Mouse (Mus musculus) midbrain, embryonic 15.5 days (tissue): ENCODE measurements around the gene Cdk18. TPM values are rescaled to one million over a fixed set of nuclear protein-coding genes. Genes with fewer than 3 reads are reported as not detected.

Source experiments
- ATAC-seq: fragments of 200-750 bp; cut with Nextera tagmentation; replicated peaks from 2 replicates; pipeline ENCODE4 v1.8.0; 2017; ENCODE audit warnings: moderate TSS enrichment
- H3K27ac ChIP-seq: fragments of 300-500 bp; sonication (generic); 2 replicates; pipeline ENCODE4 v1.5.1; 2015; ENCODE audit warnings: mild to moderate bottlenecking, inconsistent platforms
- H3K27me3 ChIP-seq: fragments of 300-500 bp; sonication (generic); replicated peaks from 2 replicates; pipeline ENCODE4 v1.6.1; 2015; ENCODE audit warnings: inconsistent platforms
- H3K36me3 ChIP-seq: fragments of 300-500 bp; sonication (generic); replicated peaks from 2 replicates; pipeline ENCODE4 v1.6.1; 2015; ENCODE audit warnings: inconsistent platforms
- H3K4me1 ChIP-seq: fragments of 300-500 bp; sonication (generic); 2 replicates; pipeline ENCODE4 v1.6.1; 2015; ENCODE audit warnings: inconsistent platforms
- H3K4me2 ChIP-seq: fragments of 300-500 bp; sonication (generic); 2 replicates; pipeline ENCODE4 v1.6.1; 2015; ENCODE audit warnings: inconsistent platforms, mild to moderate bottlenecking, moderate library complexity
- H3K4me3 ChIP-seq: fragments of 300-500 bp; sonication (generic); 2 replicates; pipeline ENCODE4 v1.5.1; 2015; ENCODE audit warnings: mild to moderate bottlenecking, inconsistent platforms
- H3K9ac ChIP-seq: fragments of 300-500 bp; sonication (generic); 2 replicates; pipeline ENCODE4 v1.6.1; 2015; ENCODE audit warnings: mild to moderate bottlenecking, inconsistent platforms
- H3K9me3 ChIP-seq: fragments of 300-500 bp; sonication (generic); 2 replicates; pipeline ENCODE4 v1.6.1; 2016; ENCODE audit warnings: inconsistent platforms
- WGBS: fragments of 180-500 bp; shearing (Covaris S2); methylation state at CpG from one replicate; pipeline ENCODE4 v1.1.7; 2015; ENCODE audit warnings: mixed read lengths; 5-methylcytosine and 5-hydroxymethylcytosine counted together
- polyA plus RNA-seq: library from polyadenylated mRNA; unstranded; fragments of >200 nt; fragmentation: Nextera tagmentation; extraction: Ambion mirVana; gene quantifications from 2 replicates; pipeline ENCODE4 v1.2.1, GENCODE M21; 2015

The Cdk18 gene
- polyA plus RNA-seq, 1 experiment from 2014 or later: 1.1 TPM

DNA sequence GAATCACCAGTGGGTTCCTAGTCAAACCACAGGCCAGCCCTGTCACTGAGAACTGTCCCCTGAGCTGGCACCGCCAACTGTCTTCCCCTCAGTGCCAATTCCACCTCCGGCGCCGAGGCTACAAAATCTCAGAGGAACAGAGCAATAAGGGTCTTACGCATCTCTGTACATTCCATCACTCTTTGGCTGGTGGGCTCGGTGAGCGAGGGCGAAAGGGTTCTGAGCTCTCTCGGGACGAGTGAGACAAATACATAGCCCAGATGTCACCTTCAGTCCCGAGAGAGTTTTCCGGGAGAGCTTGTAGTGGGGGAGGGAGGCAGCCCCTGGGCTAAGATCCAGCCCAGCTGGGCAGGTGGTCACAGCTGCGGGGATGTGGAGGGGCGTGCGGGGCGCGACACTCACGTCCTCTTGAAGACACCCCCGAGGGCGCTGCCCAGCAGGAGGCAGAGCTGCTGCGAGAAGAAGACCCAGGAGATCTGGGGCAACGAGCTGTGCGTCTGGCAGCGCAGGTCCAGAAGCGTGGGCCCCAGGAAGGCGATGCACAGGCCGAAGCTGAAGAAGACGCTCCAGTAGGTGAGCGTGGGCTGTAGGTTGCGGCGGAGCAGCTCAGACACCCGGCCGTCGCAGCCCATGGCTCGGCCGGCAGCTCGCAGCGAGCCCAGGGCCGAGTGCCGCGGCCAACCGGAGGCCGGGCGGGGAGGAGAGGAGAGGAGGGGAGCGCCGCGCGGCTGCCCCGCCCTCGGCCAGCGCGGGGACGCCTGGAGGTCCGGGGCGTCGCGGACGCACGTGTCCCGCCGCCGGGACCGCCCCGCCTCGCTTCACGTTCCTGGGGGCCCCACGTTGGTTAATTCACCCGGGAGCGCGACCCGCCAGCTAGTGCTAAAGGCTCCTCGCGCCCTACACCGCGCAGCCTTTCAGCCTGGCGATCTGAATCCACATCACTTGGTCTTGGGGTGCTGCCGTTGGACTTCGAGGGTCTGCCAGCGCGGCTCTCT lies 71.9 kb downstream of the Cdk18 start, which contains the start of gene Mfsd4a:
TSS of gene Mfsd4a (minus strand) at position 802 of the 995 bp plus-strand sequence.
- 2% methylated on average over 66 of the region's 80 CpGs for WGBS
- ATAC-seq: peak; percentile 86
- Histone ChIP-seq H3K4me2 (peak within 1 kb of the TSS; percentile 91), H3K36me3 (no peaks in the 10 kb centered on the region), H3K4me1 (peaks cover 12% of the 10 kb centered on the region; the same call in 1 of the 2 replicates), H3K9me3 (no peaks in the 10 kb centered on the region), H3K9ac (peak within 1 kb of the TSS; percentile 49), H3K27me3 (peaks cover 15% of the 10 kb centered on the region), H3K27ac (no peak within 1 kb of the TSS), H3K4me3 (peak within 1 kb of the TSS; percentile 47)

DNA sequence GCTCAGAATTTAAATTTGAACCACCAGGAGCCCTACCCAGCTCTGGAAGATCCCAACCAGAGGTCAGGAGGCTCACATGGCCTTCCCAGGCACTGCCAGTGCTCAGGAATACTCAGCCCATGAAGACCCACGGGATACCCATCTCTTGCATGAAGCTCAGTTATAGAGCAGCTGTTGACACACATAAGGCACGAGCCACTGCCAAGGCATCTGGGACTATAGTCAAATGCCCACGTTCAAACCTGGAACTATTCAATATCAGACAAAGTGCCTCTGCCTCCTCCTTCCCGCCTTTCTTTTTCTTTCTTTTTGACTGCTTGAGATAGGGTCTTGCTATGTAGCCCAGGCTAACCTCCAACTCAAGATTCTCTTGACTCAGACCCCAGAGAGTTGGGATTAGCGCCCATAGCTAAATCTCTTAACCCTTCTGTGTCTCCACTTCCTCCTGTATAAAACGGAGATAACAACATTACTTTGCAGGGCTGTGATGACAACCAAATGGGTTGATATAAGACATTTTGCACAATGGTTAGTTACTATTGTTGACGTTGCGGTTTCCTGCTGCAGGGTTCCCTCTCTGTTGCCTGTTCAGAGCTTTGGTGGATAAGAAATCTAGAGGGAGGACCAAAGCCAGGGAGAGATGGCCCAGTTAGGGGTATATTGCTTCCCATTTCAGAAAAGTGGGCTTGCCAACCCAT lies 73.9 kb downstream of the Cdk18 start:
- Histone ChIP-seq H3K36me3 (no peaks in the 10 kb centered on the region), H3K27me3 (peaks cover 15% of the 10 kb centered on the region), H3K9me3 (no peaks in the 10 kb centered on the region), H3K4me1 (peaks cover 12% of the 10 kb centered on the region; the same call in 1 of the 2 replicates), H3K9ac (no peak overlapping the region), H3K27ac (no peak overlapping the region), H3K4me3 (no peak overlapping the region), H3K4me2 (no peak overlapping the region)
- WGBS: 77% methylated on average over 8 of the region's 8 CpGs
- no peak for ATAC-seq

- Histone ChIP-seq H3K4me2 (no peak overlapping the region), H3K4me1 (peaks cover 12% of the 10 kb centered on the region; the same call in 1 of the 2 replicates), H3K27ac (no peak overlapping the region), H3K4me3 (no peak overlapping the region), H3K36me3 (no peaks in the 10 kb centered on the region), H3K27me3 (peaks cover 15% of the 10 kb centered on the region), H3K9ac (no peak overlapping the region), H3K9me3 (no peaks in the 10 kb centered on the region)
- 17% methylated on average over 1 of the region's 1 CpGs for WGBS
- ATAC-seq: 0 out of 2 replicates have a peak, but pooled peaks have one; percentile 24
Measured at GRCm38 (mm10) chr1:132065001-132065400, 74.5 kb downstream of the Cdk18 start.

GRCm38 (mm10) chr1:132063096-132063495 lies 76.4 kb downstream of the Cdk18 start:
- H3K27me3 ChIP-seq: no peaks in the 10 kb centered on the region
- H3K4me2 ChIP-seq: no peak overlapping the region
- H3K36me3 ChIP-seq: no peaks in the 10 kb centered on the region
- no peak overlapping the region for H3K9ac ChIP-seq
- no peaks in the 10 kb centered on the region for H3K9me3 ChIP-seq
- no peak overlapping the region for H3K27ac ChIP-seq
- 90% methylated on average over 4 of the region's 4 CpGs for WGBS
- no peak overlapping the region for H3K4me3 ChIP-seq
- H3K4me1 ChIP-seq: peaks cover 11% of the 10 kb centered on the region; the same call in 1 of the 2 replicates
- ATAC-seq: no peak

Other genes with a start within 250 kb of the Cdk18 start
- gene Nucks1, start 229.2 kb downstream of the Cdk18 start, polyA plus RNA-seq: 44.9 and 49.2 TPM in 2 replicates
- 1.9 and 3.5 TPM in 2 replicates for gene Slc45a3, start 176.7 kb downstream of the Cdk18 start, polyA plus RNA-seq
- 12.7 and 13.1 TPM in 2 replicates for gene Elk4, start 132.1 kb downstream of the Cdk18 start, polyA plus RNA-seq
- gene Mfsd4a, start 71.6 kb downstream of the Cdk18 start, polyA plus RNA-seq: 7.8 and 8.5 TPM in 2 replicates
- 14.9 and 19.8 TPM in 2 replicates for gene Lemd1, start 51.7 kb upstream of the Cdk18 start, polyA plus RNA-seq
- 3.7 and 3.8 TPM in 2 replicates for gene AC124108.1, start 51.8 kb upstream of the Cdk18 start, polyA plus RNA-seq
- 0.58 TPM in 1 of 2 replicates, not detected in the other for gene Gm10188, start 90.1 kb upstream of the Cdk18 start, polyA plus RNA-seq
- 10.7 and 11.5 TPM in 2 replicates for gene Klhdc8a, start 158.9 kb upstream of the Cdk18 start, polyA plus RNA-seq
- 26.1 and 27.9 TPM in 2 replicates for gene Nuak2, start 176.4 kb upstream of the Cdk18 start, polyA plus RNA-seq